27 mouse cellular contexts compared by ENCODE assay signal in genomic region chr9:54717527-54717926, GRCm38 (mm10). TPM values are rescaled to one million over a fixed set of nuclear protein-coding genes. Genes with fewer than 3 reads are reported as not detected.
DNase-seq lines count a peak whose midpoint lies in the region; ATAC-seq and TF ChIP-seq lines count a peak whose summit lies in the region.
"Had no signal": no experiment of that assay in that cellular context is flagged by ENCODE, and none has a peak within 500 bp of the region (broad histone marks: within the 10 kb centered on the region; RNA-seq: fewer than 3 reads in every experiment).

No protein-coding gene starts in this region.

- ATAC-seq in lung, embryonic 15.5 days (ENCODE audit: borderline replicate concordance, extremely low read depth, low FRiP score, low TSS enrichment): peak; percentile 62; the same call in 1 of the 2 replicates
- peak; percentile 94 for ATAC-seq in lung, postnatal 0 days
- no peak for ATAC-seq in forebrain, postnatal 0 days
- ATAC-seq: CD4-positive, CD25-positive, alpha-beta regulatory T cell, adult 4 months; forebrain, embryonic 13.5 days had no signal

- no peak overlapping the region for H3K9ac ChIP-seq in lung, embryonic 15.5 days
- H3K9ac ChIP-seq in lung, postnatal 0 days (replicated peaks; ENCODE audit: low read depth): no peak overlapping the region
- no peak overlapping the region for H3K9ac ChIP-seq in forebrain, postnatal 0 days
- H3K9ac ChIP-seq: forebrain, embryonic 13.5 days; heart, embryonic 13.5 days; hindbrain, embryonic 14.5 days had no signal

- H3K4me1 ChIP-seq in lung, embryonic 15.5 days: peaks cover 12% of the 10 kb centered on the region
- H3K4me1 ChIP-seq in lung, postnatal 0 days (ENCODE audit: insufficient read depth, low read depth, low read length): no peaks in the 10 kb centered on the region
- H3K4me1 ChIP-seq in forebrain, postnatal 0 days (ENCODE audit: insufficient read depth): no peaks in the 10 kb centered on the region
- H3K4me1 ChIP-seq: forebrain, embryonic 10.5 days; forebrain, embryonic 13.5 days; heart, embryonic 10.5 days; heart, embryonic 13.5 days had no signal

- H3K9me3 ChIP-seq in lung, embryonic 15.5 days: no peaks in the 10 kb centered on the region
- no peaks in the 10 kb centered on the region for H3K9me3 ChIP-seq in lung, postnatal 0 days (ENCODE audit: low read length)
- no peaks in the 10 kb centered on the region for H3K9me3 ChIP-seq in forebrain, postnatal 0 days (ENCODE audit: low read length)
- H3K9me3 ChIP-seq: forebrain, embryonic 10.5 days; forebrain, embryonic 13.5 days; heart, embryonic 10.5 days; heart, embryonic 13.5 days had no signal

- no peak overlapping the region for H3K27ac ChIP-seq in lung, embryonic 15.5 days
- H3K27ac ChIP-seq in lung, postnatal 0 days (ENCODE audit: low read length): no peak overlapping the region
- no peak overlapping the region for H3K27ac ChIP-seq in forebrain, postnatal 0 days (ENCODE audit: low read depth, low read length)
- H3K27ac ChIP-seq: forebrain, embryonic 10.5 days; forebrain, embryonic 13.5 days; heart, adult 2 months; heart, embryonic 10.5 days; heart, embryonic 13.5 days; hindbrain, embryonic 14.5 days had no signal

- no peak overlapping the region for H3K4me3 ChIP-seq in lung, embryonic 15.5 days
- no peak overlapping the region for H3K4me3 ChIP-seq in lung, postnatal 0 days (ENCODE audit: low read depth, low read length)
- no peak overlapping the region for H3K4me3 ChIP-seq in forebrain, postnatal 0 days (ENCODE audit: low read depth, low read length)
- H3K4me3 ChIP-seq: forebrain, embryonic 10.5 days; forebrain, embryonic 13.5 days; heart, adult 2 months; heart, embryonic 10.5 days; heart, embryonic 13.5 days had no signal

- no peaks in the 10 kb centered on the region for H3K27me3 ChIP-seq in lung, embryonic 15.5 days
- H3K27me3 ChIP-seq in lung, postnatal 0 days (replicated peaks; ENCODE audit: insufficient read depth, low read length): no peaks in the 10 kb centered on the region
- H3K27me3 ChIP-seq in forebrain, postnatal 0 days (ENCODE audit: insufficient read depth, low read length): no peaks in the 10 kb centered on the region
- H3K27me3 ChIP-seq: forebrain, embryonic 13.5 days; heart, embryonic 13.5 days had no signal

- H3K36me3 ChIP-seq in lung, embryonic 15.5 days: peaks cover 63% of the 10 kb centered on the region
- H3K36me3 ChIP-seq in lung, postnatal 0 days (ENCODE audit: insufficient read depth, low read length): peaks cover 31% of the 10 kb centered on the region
- H3K36me3 ChIP-seq in forebrain, postnatal 0 days (ENCODE audit: insufficient read depth): peaks cover 78% of the 10 kb centered on the region

- no peak for TF ChIP-seq EP300 in lung, postnatal 0 days (IDR thresholded peaks at IDR 0.05)

- H3K4me2 ChIP-seq in lung, embryonic 15.5 days: no peak overlapping the region
- H3K4me2 ChIP-seq in lung, postnatal 0 days (replicated peaks; ENCODE audit: low read depth, low read length): no peak overlapping the region
- H3K4me2 ChIP-seq in forebrain, postnatal 0 days (ENCODE audit: low read depth): no peak overlapping the region
- H3K4me2 ChIP-seq: forebrain, embryonic 13.5 days; heart, embryonic 13.5 days; hindbrain, embryonic 14.5 days had no signal

- 62% methylated on average over 3 of the region's 3 CpGs for WGBS in lung, embryonic 15.5 days
- WGBS in lung, postnatal 0 days: 54% methylated on average over 3 of the region's 3 CpGs
- 74% methylated on average over 3 of the region's 3 CpGs for WGBS in forebrain, postnatal 0 days

- DNase-seq in lung, adult 18-20 months: peak; percentile 48 to 67
- DNase-seq in lung, postnatal 4 days: no peak
- DNase-seq in lung, postnatal 0 days (ENCODE audit: low spot score): peak; percentile 72
- DNase-seq in lung, postnatal 36 days: peak; percentile 69
- no peak for DNase-seq in forebrain, postnatal 0 days
- DNase-seq in urinary bladder, postnatal 36 days (ENCODE audit: low spot score in 2 of 2): no peak
- no peak for DNase-seq in adrenal gland, postnatal 10 days
- DNase-seq: adrenal gland, adult 2 months; adrenal gland, postnatal 25 days; cerebellum, adult 18-20 months; cerebellum, adult 9-10 months; cerebellum, postnatal 14 days; gastrocnemius, postnatal 10 days; gastrocnemius, postnatal 36 days; heart, adult 2 months; heart, postnatal 14 days; heart, postnatal 4 days had no signal

- TF ChIP-seq CTCF in lung, postnatal 0 days (IDR thresholded peaks at IDR 0.05): no peak
- no peak for TF ChIP-seq CTCF in forebrain, postnatal 0 days (IDR thresholded peaks at IDR 0.05; ENCODE audit: low read depth)

RNA-seq across cellular contexts. Expression of gene Wdr61, which starts 16.8 kb away (rescaled TPM):
- 148 and 149 TPM in 2 replicates for polyA plus RNA-seq in lung, embryonic 15.5 days (2015; fragmentation: Nextera tagmentation; extraction: Ambion mirVana)
- 116 and 126 TPM in 2 replicates for polyA plus RNA-seq in lung, postnatal 0 days (2015; fragmentation: Nextera tagmentation; extraction: Ambion mirVana)
- total RNA-seq in forebrain, postnatal 0 days (2014; rRNA removed): 69.0 and 72.6 TPM in 2 replicates
- polyA plus RNA-seq in forebrain, postnatal 0 days (2015; fragmentation: Nextera tagmentation; extraction: Ambion mirVana): 93.2 and 109 TPM in 2 replicates
- 10 to 100 TPM; 74.9 to 78.8 TPM for total RNA-seq in adrenal gland, postnatal 10 days (2021)

RNA-seq across cellular contexts. Expression of gene Dnaja4, which starts 18.9 kb away (rescaled TPM):
- 6.6 and 7.5 TPM in 2 replicates for polyA plus RNA-seq in lung, embryonic 15.5 days (2015; fragmentation: Nextera tagmentation; extraction: Ambion mirVana)
- 15.2 and 17.7 TPM in 2 replicates for polyA plus RNA-seq in lung, postnatal 0 days (2015; fragmentation: Nextera tagmentation; extraction: Ambion mirVana)
- total RNA-seq in forebrain, postnatal 0 days (2014; rRNA removed): 5.8 and 8.9 TPM in 2 replicates
- 5.9 and 7.2 TPM in 2 replicates for polyA plus RNA-seq in forebrain, postnatal 0 days (2015; fragmentation: Nextera tagmentation; extraction: Ambion mirVana)
- 10 to 100 TPM in 1 of 2 experiments, 1 to 10 TPM in 1; 10.0 to 16.7 TPM for total RNA-seq in adrenal gland, postnatal 10 days (2021)

RNA-seq across cellular contexts. Expression of gene Crabp1, which starts 47.0 kb away (rescaled TPM):
- polyA plus RNA-seq in lung, embryonic 15.5 days (2015; fragmentation: Nextera tagmentation; extraction: Ambion mirVana): 18.6 and 19.1 TPM in 2 replicates
- 2.0 and 2.6 TPM in 2 replicates for polyA plus RNA-seq in lung, postnatal 0 days (2015; fragmentation: Nextera tagmentation; extraction: Ambion mirVana)
- total RNA-seq in forebrain, postnatal 0 days (2014; rRNA removed): 28.4 and 74.1 TPM in 2 replicates
- polyA plus RNA-seq in forebrain, postnatal 0 days (2015; fragmentation: Nextera tagmentation; extraction: Ambion mirVana): 106 and 110 TPM in 2 replicates
- total RNA-seq in adrenal gland, postnatal 10 days (2021): 1 to 10 TPM; 3.9 to 5.9 TPM
- total RNA-seq: granulocyte monocyte progenitor cell, adult 5-6 weeks; heart, adult 2 months; heart, postnatal 14 days; MEL had no signal
- polyA plus RNA-seq: C2C12; CD4-positive, CD25-positive, alpha-beta regulatory T cell, adult 4 months; heart, adult 2 months had no signal

RNA-seq across cellular contexts. Expression of gene Acsbg1, which starts 55.9 kb away (rescaled TPM):
- polyA plus RNA-seq in lung, embryonic 15.5 days (2015; fragmentation: Nextera tagmentation; extraction: Ambion mirVana): 0.21 and 0.39 TPM in 2 replicates
- 0.10 and 0.17 TPM in 2 replicates for polyA plus RNA-seq in lung, postnatal 0 days (2015; fragmentation: Nextera tagmentation; extraction: Ambion mirVana)
- 45.4 and 52.2 TPM in 2 replicates for total RNA-seq in forebrain, postnatal 0 days (2014; rRNA removed)
- polyA plus RNA-seq in forebrain, postnatal 0 days (2015; fragmentation: Nextera tagmentation; extraction: Ambion mirVana): 32.8 and 38.9 TPM in 2 replicates
- 100 to 1,000 TPM in 1 of 2 experiments, 10 to 100 TPM in 1; 85.7 to 119 TPM for total RNA-seq in adrenal gland, postnatal 10 days (2021)
- total RNA-seq: granulocyte monocyte progenitor cell, adult 5-6 weeks had no signal

Comparison
In these comparisons a context has a peak if more than half of its experiments do, and no peak if none do; other contexts are left out.
1. DNase-seq: peak in lung, adult 18-20 months (2 of 2), lung, postnatal 0 days (single experiment) and lung, postnatal 36 days (single experiment); none in lung, postnatal 4 days (0 of 2), forebrain, postnatal 0 days (single experiment), urinary bladder, postnatal 36 days (0 of 2) and adrenal gland, postnatal 10 days (single experiment).